Mouse (Mus musculus) spleen, adult 2 months (tissue): ENCODE results near the gene B4galnt2. TPM values are rescaled to one million over a fixed set of nuclear protein-coding genes. Genes with fewer than 3 reads are reported as not detected.

Experiments
- DNase-seq, 2 experiments: peaks; one replicate each; pipeline versions ENCODE4 v3.0.0 to v3.0.0-alpha.2; 2012 to 2021; ENCODE audit warnings: low spot score in 2 of 2, low read depth in 1 of 2
- H3K27ac ChIP-seq: fragments of 200-500 bp; 2 replicates; pipeline ENCODE4 v1.5.1; 2012; ENCODE audit warnings: low read length, inconsistent platforms; ENCODE audit not compliant: insufficient read depth
- H3K27me3 ChIP-seq: fragments of 200-500 bp; 2 replicates; pipeline ENCODE4 v1.6.1; 2012; ENCODE audit warnings: mild to moderate bottlenecking, moderate library complexity, low read length, inconsistent platforms; ENCODE audit not compliant: control insufficient read depth, insufficient read depth
- H3K36me3 ChIP-seq: fragments of 200-500 bp; 2 replicates; pipeline ENCODE4 v1.6.1; 2012; ENCODE audit warnings: mild to moderate bottlenecking, low read length, inconsistent platforms; ENCODE audit not compliant: control insufficient read depth, insufficient read depth
- H3K4me1 ChIP-seq: fragments of 200-500 bp; 2 replicates; pipeline ENCODE4 v1.6.1; 2011; ENCODE audit warnings: inconsistent platforms; ENCODE audit not compliant: control insufficient read depth, insufficient read depth, insufficient read length
- H3K4me3 ChIP-seq: fragments of 200-500 bp; 2 replicates; pipeline ENCODE4 v1.5.1; 2011; ENCODE audit warnings: mild to moderate bottlenecking, inconsistent platforms; ENCODE audit not compliant: insufficient read depth, insufficient read length; ENCODE audit errors: extremely low read depth
- CTCF ChIP-seq: fragments of 200-500 bp; IDR thresholded peaks from 2 replicates; pipeline ENCODE4 v1.5.1; 2011; ENCODE audit warnings: mild to moderate bottlenecking, inconsistent platforms; ENCODE audit not compliant: insufficient read depth, insufficient read length, insufficient replicate concordance; ENCODE audit errors: extremely low read depth
- POLR2A ChIP-seq: fragments of 200-500 bp; IDR thresholded peaks from 2 replicates; pipeline ENCODE4 v1.6.1; 2011; ENCODE audit warnings: low read depth, low read length, inconsistent platforms
- WGBS: fragments of 180-500 bp; shearing (Covaris S2); methylation state at CpG from one replicate; pipeline ENCODE4 v1.1.7; 2018; 5-methylcytosine and 5-hydroxymethylcytosine counted together
- polyA plus RNA-seq: library from polyadenylated mRNA; depleted of rRNA; stranded (reverse); fragments of >200 nt; gene quantifications from 2 replicates; pipeline ENCODE4 v1.2.3, GENCODE M21; 2012

The B4galnt2 gene
- polyA plus RNA-seq, 1 experiment = not detected

GRCm38 (mm10) chr11:95828181-95828964, 86.3 kb downstream of the B4galnt2 start:
- DNase-seq = no peak

DNA sequence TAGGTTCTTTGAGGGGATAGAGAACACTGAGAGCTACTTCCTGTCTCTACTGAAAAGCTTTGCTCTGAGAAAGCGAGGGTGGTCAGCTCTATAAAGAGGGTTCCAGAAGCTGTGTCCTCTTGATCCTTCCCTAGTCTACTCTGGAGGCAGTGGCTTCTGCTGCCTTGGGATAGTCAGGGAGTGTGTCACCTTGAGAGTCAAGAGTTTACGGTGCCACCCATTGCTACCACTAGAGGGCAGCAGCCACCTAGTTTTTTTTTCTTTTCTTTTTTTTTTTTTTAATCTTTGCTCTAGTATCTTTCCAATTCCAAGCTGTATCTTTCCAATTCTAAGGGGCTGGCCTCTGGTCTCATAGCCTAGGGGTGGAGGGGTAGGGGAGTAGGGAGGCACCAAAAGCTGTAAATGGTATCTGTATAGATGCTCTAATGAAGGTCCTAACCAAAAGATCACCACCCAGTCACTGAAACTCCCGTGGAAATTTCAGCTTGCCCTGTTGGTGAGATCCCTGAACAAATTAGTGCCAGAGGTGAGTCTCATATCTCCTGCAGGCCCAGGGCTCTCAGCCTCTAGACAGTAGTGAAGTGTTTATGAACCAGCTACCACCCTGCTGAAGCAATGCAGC, 87.1 kb downstream of the B4galnt2 start:
- Histone ChIP-seq H3K27ac (no peak overlapping the region), H3K27me3 (peaks cover 14% of the 10 kb centered on the region), H3K4me1 (peaks cover 34% of the 10 kb centered on the region), H3K4me3 (no peak overlapping the region), H3K36me3 (peaks cover 6% of the 10 kb centered on the region)
- peak; percentile 43 to 46 for DNase-seq
- TF ChIP-seq POLR2A (no peak), CTCF (peak; percentile 43; the same call in 1 of the 2 replicates)
- 12% methylated on average over 3 of the region's 3 CpGs for WGBS

More at GRCm38 (mm10) chr11:95828181-95828964, 86.3 kb downstream of the B4galnt2 start:
- H3K36me3 ChIP-seq = peaks cover 11% of the 10 kb centered on the region
- H3K27ac ChIP-seq = no peak overlapping the region
- peaks cover 14% of the 10 kb centered on the region for H3K27me3 ChIP-seq
- H3K4me3 ChIP-seq = no peak overlapping the region
- H3K4me1 ChIP-seq = peaks cover 42% of the 10 kb centered on the region
- WGBS = 57% methylated on average over 11 of the region's 11 CpGs
- TF ChIP-seq POLR2A (no peak), CTCF (no peak)

GRCm38 (mm10) chr11:95827168-95827447, 87.6 kb downstream of the B4galnt2 start:
- no peak for DNase-seq
- no peak overlapping the region for H3K4me3 ChIP-seq
- TF ChIP-seq CTCF = no peak
- H3K27me3 ChIP-seq = peaks cover 14% of the 10 kb centered on the region
- H3K27ac ChIP-seq = no peak overlapping the region
- H3K36me3 ChIP-seq = peaks cover under 1% of the 10 kb centered on the region
- 13% methylated on average over 3 of the region's 3 CpGs for WGBS
- H3K4me1 ChIP-seq = peaks cover 29% of the 10 kb centered on the region

DNA sequence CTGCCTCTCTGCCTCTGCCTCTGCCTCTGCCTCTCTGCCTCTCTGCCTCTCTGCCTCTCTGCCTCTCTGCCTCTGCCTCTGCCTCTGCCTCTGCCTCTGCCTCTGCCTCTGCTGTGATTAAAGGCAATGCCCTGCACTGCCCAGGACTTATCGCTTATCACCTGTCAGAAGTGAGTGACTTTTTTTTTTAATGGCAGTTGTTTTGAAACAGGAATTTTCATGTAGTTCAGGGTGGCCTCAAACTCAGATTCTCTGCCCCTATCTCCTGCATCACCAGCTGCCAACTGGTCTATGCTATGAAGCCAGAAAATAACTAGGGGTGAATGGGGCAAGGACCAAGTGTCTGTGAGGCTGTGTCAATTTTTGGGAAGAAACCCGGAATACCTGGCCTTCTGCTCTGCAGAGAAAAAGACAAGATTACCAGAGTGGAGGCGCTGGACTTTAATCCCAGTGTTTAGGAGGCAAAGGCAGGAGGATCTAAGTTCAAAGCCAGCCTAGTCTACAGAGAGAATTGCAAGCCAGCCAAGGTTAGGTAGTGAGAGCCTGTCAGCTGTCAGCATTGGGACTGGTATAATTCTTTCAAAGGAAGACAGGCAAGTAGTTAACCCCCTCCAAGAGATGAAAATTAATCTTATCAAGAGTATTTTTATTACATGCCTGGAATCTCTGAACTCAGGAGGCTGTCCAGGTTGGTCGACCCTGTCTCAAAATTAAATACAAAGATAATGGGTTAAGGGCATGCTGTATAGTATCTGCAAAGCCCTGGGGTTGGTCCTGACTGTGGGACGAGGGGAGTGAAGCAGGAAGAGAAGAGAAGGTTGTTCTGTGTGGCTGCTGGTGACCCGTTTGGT, 88.1 kb downstream of the B4galnt2 start:
- 45% methylated on average over 6 of the region's 6 CpGs for WGBS
- Histone ChIP-seq H3K4me3 (no peak overlapping the region), H3K27ac (no peak overlapping the region), H3K27me3 (peaks cover 14% of the 10 kb centered on the region), H3K4me1 (peaks cover 28% of the 10 kb centered on the region), H3K36me3 (no peaks in the 10 kb centered on the region)
- TF ChIP-seq POLR2A (no peak), CTCF (no peak)
- DNase-seq = no peak

DNA sequence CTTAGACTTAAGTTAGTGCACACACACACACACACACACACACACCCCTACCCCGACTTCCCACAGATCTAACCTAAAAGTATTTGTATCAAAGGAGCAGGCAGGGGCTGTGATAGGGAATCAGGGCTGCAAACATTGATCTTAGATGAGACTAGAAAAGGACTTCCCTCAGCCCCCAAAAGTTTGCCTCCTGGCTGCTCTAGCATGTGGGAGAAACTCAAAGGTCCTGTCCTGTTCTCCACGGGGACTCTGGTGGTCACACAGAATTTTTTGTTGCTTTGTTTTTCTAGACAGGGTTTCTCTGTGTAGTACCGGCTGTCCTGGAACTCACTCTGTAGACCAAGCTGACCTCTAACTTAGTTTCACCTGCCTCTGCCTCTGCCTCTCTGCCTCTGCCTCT, 89.1 kb downstream of the B4galnt2 start:
- no peak for TF ChIP-seq POLR2A
- TF ChIP-seq CTCF = no peak
- Histone ChIP-seq H3K4me1 (peaks cover 20% of the 10 kb centered on the region), H3K36me3 (no peaks in the 10 kb centered on the region), H3K27me3 (peaks cover 14% of the 10 kb centered on the region), H3K4me3 (no peak overlapping the region), H3K27ac (no peak overlapping the region)
- DNase-seq = no peak
- WGBS = 56% methylated on average over 3 of the region's 3 CpGs

- TF ChIP-seq CTCF = no peak
- TF ChIP-seq POLR2A = no peak
- H3K4me1 ChIP-seq = peaks cover 13% of the 10 kb centered on the region
- 4% methylated on average over 11 of the region's 11 CpGs for WGBS
- peak overlapping the region; percentile 78; the same call in 1 of the 2 replicates for H3K4me3 ChIP-seq
- H3K36me3 ChIP-seq = no peaks in the 10 kb centered on the region
- DNase-seq = no peak
- H3K27me3 ChIP-seq = peaks cover 14% of the 10 kb centered on the region
- H3K27ac ChIP-seq = no peak overlapping the region; the same call in 1 of the 2 replicates
Observed at GRCm38 (mm10) chr11:95824877-95825243, 89.8 kb downstream of the B4galnt2 start.
